Mouse (Mus musculus) spleen, adult 2 months (tissue): ENCODE results near the gene Epb41l4b.

Source experiments
- CTCF ChIP-seq: fragments of 200-500 bp; IDR thresholded peaks from 2 replicates; pipeline ENCODE4 v1.5.1; 2011; ENCODE audit warnings: mild to moderate bottlenecking, inconsistent platforms; ENCODE audit not compliant: insufficient read depth, insufficient read length, insufficient replicate concordance; ENCODE audit errors: extremely low read depth
- POLR2A ChIP-seq: fragments of 200-500 bp; IDR thresholded peaks from 2 replicates; pipeline ENCODE4 v1.6.1; 2011; ENCODE audit warnings: low read depth, low read length, inconsistent platforms

DNA sequence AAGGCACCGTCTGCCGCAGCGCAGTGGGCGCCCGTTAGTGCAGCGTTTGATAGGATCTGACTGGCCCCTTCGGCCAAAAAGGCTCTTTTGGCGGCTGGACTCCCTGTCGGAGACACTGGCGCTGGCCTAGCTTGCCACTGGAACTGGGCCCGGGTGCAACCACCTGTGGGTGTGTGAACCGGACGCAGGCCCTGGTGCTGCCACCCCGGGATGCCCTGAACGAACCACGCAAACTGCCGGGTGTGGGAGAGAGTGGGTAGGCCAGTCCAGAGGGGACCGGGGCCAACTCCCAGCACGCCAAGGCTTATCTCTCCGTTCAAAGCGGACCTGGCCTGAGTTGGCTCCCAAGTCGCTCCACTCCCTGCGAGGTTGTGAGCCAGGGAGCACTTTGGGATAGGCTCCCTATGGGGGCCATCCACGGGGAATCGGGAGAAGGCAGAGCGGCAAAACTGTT, 1.3 kb downstream of the Epb41l4b start:
- no peak for TF ChIP-seq POLR2A
- TF ChIP-seq CTCF = no peak
